Mouse (Mus musculus): Measurements from ENCODE around the gene Uqcrq. TPM values are rescaled to one million over a fixed set of nuclear protein-coding genes. Genes with fewer than 3 reads are reported as not detected.

The Uqcrq gene
- polyA plus RNA-seq, 1 experiment from 2014 or later = 1,424 TPM

DNA sequence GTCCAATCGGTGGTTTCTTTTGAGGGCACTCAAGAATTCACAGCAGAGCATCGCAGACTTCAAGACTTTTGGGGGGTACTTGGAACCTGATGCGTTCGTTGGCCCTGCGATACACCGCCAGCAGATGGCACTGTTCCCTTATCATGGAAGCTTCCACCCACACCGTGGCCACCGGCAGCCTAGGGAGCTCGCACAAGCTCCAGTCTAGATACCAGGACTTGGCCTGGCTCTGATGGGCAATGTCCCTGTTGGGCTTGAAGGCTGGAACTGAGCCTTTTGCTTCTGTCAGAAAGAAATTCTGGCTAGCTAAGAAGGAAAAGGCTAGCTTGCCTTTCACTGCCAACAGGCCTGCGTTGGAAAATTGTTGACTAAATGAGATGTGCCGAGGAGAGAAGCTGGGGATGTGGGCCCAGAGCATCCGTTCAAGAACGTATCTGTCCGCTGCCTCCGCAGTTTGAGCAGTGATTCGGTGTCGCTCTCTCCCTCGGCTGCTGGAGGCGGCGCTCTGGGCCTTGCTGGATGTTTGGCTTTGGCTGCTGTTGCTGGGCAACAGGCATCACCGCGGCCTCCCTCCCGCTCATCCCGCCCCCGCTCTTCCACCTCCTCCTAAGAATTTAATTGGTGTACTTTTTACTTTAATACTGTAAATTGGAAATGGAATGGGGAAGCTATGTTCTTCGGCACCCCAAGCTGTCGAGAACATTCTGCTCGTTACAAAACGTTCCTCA is 39.5 kb upstream of the Uqcrq start, which contains the start of gene Gm9837:
Gene Gm9837, minus strand, starts transcription at position 512 of the 728 bp plus-strand sequence.
- Histone ChIP-seq H3K4me2 (ENCODE audit: low read length) (peak within 1 kb of the TSS; percentile 56), H3K36me3 (ENCODE audit: control insufficient read depth, insufficient read depth, low read length) (no peaks in the 10 kb centered on the region), H3K9ac (ENCODE audit: low read length) (no peak within 1 kb of the TSS), H3K4me3 (ENCODE audit: control insufficient read depth in 1 of 2, insufficient read depth in 1 of 2, low read depth in 1 of 2, low read length in 2 of 2) (peak within 1 kb of the TSS; percentile 16; a peak in 2 of 4 replicates), H3K9me3 (ENCODE audit: control insufficient read depth, low read length) (no peaks in the 10 kb centered on the region), H3K27ac (replicated peaks in 1 of 2; ENCODE audit: control insufficient read depth in 1 of 2, insufficient read depth in 1 of 2, low read depth in 2 of 2, low read length in 2 of 2) (peak within 1 kb of the TSS in 1 of 2 experiments; percentile 54; a peak in 1 of 4 replicates), H3K27me3 (ENCODE audit: control insufficient read depth, insufficient read depth, low read length) (peaks cover 32% of the 10 kb centered on the region), H3K4me1 (ENCODE audit: control insufficient read depth in 2 of 2, insufficient read depth in 2 of 2, low read length in 2 of 2) (peaks cover 6 to 12% of the 10 kb centered on the region in 2 experiments; a peak in 2 of 4 replicates)
- WGBS = 3% methylated on average over 29 of the region's 29 CpGs
- peak; percentile 68; the same call in 1 of the 2 replicates for ATAC-seq (ENCODE audit: insufficient number of reproducible peaks, insufficient read depth, low FRiP score, low read depth)

DNA sequence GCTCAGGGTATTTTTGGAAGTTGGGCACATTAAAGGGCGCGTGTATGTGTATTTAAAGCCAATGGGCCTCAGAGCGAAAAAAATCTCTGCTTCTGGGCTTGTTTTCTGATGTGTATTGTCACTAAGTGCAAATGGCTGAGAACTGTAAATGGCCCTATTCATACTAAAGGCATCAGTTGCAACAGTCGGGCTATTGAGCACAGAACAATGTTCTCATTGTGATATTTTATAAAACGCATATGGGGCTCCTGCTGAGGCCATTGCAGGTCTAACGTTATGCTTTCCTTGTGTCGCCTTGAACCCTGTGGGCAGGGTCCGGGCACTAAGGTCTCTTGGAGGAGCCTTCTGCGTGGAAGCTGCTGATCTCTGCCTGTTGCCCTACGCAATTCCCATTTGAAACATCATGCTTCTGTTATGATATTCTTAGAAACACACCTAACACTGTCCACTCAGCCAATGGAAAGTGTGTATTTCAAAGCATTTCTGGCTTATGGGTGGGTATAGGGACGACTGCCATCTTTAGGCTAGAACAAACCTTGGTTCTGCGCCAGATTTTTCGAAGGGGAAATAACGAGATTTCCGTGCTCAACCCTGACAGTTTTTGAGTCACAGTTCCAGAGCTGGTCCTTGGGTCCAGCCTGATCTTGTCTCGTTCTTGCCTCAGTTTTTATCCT is 38.8 kb upstream of the Uqcrq start:
- Histone ChIP-seq H3K9ac (ENCODE audit: low read length) (no peak overlapping the region), H3K9me3 (ENCODE audit: control insufficient read depth, low read length) (no peaks in the 10 kb centered on the region), H3K27ac (replicated peaks in 1 of 2; ENCODE audit: control insufficient read depth in 1 of 2, insufficient read depth in 1 of 2, low read depth in 2 of 2, low read length in 2 of 2) (no peak overlapping the region), H3K27me3 (ENCODE audit: control insufficient read depth, insufficient read depth, low read length) (peaks cover 32% of the 10 kb centered on the region), H3K4me3 (ENCODE audit: control insufficient read depth in 1 of 2, insufficient read depth in 1 of 2, low read depth in 1 of 2, low read length in 2 of 2) (peak overlapping the region; percentile 16; a peak in 1 of 4 replicates), H3K4me1 (ENCODE audit: control insufficient read depth in 2 of 2, insufficient read depth in 2 of 2, low read length in 2 of 2) (peaks cover 6 to 12% of the 10 kb centered on the region in 2 experiments; a peak in 2 of 4 replicates), H3K4me2 (ENCODE audit: low read length) (peak overlapping the region; percentile 56), H3K36me3 (ENCODE audit: control insufficient read depth, insufficient read depth, low read length) (no peaks in the 10 kb centered on the region)
- no peak for ATAC-seq (ENCODE audit: insufficient number of reproducible peaks, insufficient read depth, low FRiP score, low read depth)
- WGBS = 37% methylated on average over 16 of the region's 16 CpGs

- WGBS = 6% methylated on average over 40 of the region's 40 CpGs
- H3K4me2 ChIP-seq (ENCODE audit: low read length) = peak overlapping the region; percentile 65
- no peaks in the 10 kb centered on the region for H3K36me3 ChIP-seq (ENCODE audit: control insufficient read depth, insufficient read depth, low read length)
- H3K9ac ChIP-seq (ENCODE audit: low read length) = peak overlapping the region; percentile 44; the same call in 1 of the 2 replicates
- no peak overlapping the region for H3K27ac ChIP-seq (replicated peaks in 1 of 2; ENCODE audit: control insufficient read depth in 1 of 2, insufficient read depth in 1 of 2, low read depth in 2 of 2, low read length in 2 of 2)
- no peaks in the 10 kb centered on the region for H3K9me3 ChIP-seq (ENCODE audit: control insufficient read depth, low read length)
- peaks cover 6 to 17% of the 10 kb centered on the region in 2 experiments; a peak in 2 of 4 replicates for H3K4me1 ChIP-seq (ENCODE audit: control insufficient read depth in 2 of 2, insufficient read depth in 2 of 2, low read length in 2 of 2)
- peaks cover 50% of the 10 kb centered on the region for H3K27me3 ChIP-seq (ENCODE audit: control insufficient read depth, insufficient read depth, low read length)
- peak overlapping the region; percentile 26 to 33; a peak in 3 of 4 replicates for H3K4me3 ChIP-seq (ENCODE audit: control insufficient read depth in 1 of 2, insufficient read depth in 1 of 2, low read depth in 1 of 2, low read length in 2 of 2)
- ATAC-seq (ENCODE audit: insufficient number of reproducible peaks, insufficient read depth, low FRiP score, low read depth) = 0 out of 2 replicates have a peak, but pooled peaks have one; percentile 29
These were observed 35.8 kb upstream of the Uqcrq start for GRCm38 (mm10) chr11:53466231-53466971.

DNA sequence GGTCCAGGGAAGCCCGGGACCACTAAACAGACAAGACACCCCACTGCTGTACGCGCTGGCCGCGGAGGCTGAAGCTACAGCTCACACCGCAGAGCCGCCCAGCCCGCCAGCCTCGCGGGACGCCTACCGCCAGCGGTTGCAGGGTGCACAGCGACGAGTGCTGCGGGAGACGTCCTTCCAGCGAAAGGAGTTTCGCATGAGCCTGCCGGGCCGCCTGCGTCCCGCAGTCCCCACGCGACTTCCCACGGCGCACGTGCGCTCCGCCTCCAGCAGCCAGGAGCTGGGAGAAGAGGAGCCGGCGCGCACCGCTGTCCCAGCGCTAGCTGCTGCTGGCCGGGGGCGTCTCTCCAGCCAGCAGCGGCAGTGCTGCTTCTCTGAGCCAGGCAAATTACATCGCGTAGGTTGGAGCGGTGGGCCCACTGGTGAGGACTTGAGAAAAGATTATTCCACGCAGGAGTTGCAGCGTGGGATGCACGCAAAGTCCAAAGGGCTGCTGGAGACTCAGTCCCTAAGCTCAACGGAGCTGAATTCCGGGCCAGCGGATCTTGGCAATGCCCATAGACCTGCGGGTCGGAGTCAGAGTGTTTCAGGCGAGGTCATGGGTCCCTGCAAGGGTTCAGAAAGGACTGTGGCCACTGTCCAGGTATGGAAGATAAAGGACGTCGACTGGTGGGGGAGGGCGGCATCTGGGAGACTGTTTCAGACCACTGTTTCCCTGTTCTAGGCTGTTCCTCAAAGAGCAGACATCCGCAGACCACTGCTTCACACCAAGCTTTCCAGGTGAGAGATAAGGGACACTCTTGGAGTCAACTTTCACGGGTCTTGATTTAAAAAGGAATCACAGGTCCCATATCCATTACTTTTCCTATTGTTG is 33.2 kb upstream of the Uqcrq start:
- Histone ChIP-seq H3K4me2 (ENCODE audit: low read length) (peak overlapping the region; percentile 87), H3K27ac (replicated peaks in 1 of 2; ENCODE audit: control insufficient read depth in 1 of 2, insufficient read depth in 1 of 2, low read depth in 2 of 2, low read length in 2 of 2) (no peak overlapping the region), H3K4me1 (ENCODE audit: control insufficient read depth in 2 of 2, insufficient read depth in 2 of 2, low read length in 2 of 2) (peaks cover 3 to 13% of the 10 kb centered on the region in 2 experiments; a peak in 2 of 4 replicates), H3K9ac (ENCODE audit: low read length) (peak overlapping the region; percentile 56), H3K36me3 (ENCODE audit: control insufficient read depth, insufficient read depth, low read length) (no peaks in the 10 kb centered on the region), H3K4me3 (ENCODE audit: control insufficient read depth in 1 of 2, insufficient read depth in 1 of 2, low read depth in 1 of 2, low read length in 2 of 2) (peak overlapping the region; percentile 38 to 43), H3K27me3 (ENCODE audit: control insufficient read depth, insufficient read depth, low read length) (peaks cover 55% of the 10 kb centered on the region), H3K9me3 (ENCODE audit: control insufficient read depth, low read length) (no peaks in the 10 kb centered on the region)
- WGBS = 8% methylated on average over 55 of the region's 55 CpGs
- no peak for ATAC-seq (ENCODE audit: insufficient number of reproducible peaks, insufficient read depth, low FRiP score, low read depth)

- no peak for ATAC-seq (ENCODE audit: insufficient number of reproducible peaks, insufficient read depth, low FRiP score, low read depth)
- Histone ChIP-seq H3K9me3 (ENCODE audit: control insufficient read depth, low read length) (no peaks in the 10 kb centered on the region), H3K4me2 (ENCODE audit: low read length) (no peak overlapping the region), H3K27ac (replicated peaks in 1 of 2; ENCODE audit: control insufficient read depth in 1 of 2, insufficient read depth in 1 of 2, low read depth in 2 of 2, low read length in 2 of 2) (no peak overlapping the region), H3K36me3 (ENCODE audit: control insufficient read depth, insufficient read depth, low read length) (no peaks in the 10 kb centered on the region), H3K4me1 (ENCODE audit: control insufficient read depth in 2 of 2, insufficient read depth in 2 of 2, low read length in 2 of 2) (peaks cover under 1 to 11% of the 10 kb centered on the region in 2 experiments; a peak in 2 of 4 replicates), H3K9ac (ENCODE audit: low read length) (no peak overlapping the region), H3K27me3 (ENCODE audit: control insufficient read depth, insufficient read depth, low read length) (peaks cover 47% of the 10 kb centered on the region), H3K4me3 (ENCODE audit: control insufficient read depth in 1 of 2, insufficient read depth in 1 of 2, low read depth in 1 of 2, low read length in 2 of 2) (no peak overlapping the region)
- 34% methylated on average over 5 of the region's 5 CpGs for WGBS
These were observed 31.1 kb upstream of the Uqcrq start for GRCm38 (mm10) chr11:53461727-53462126.

- 59% methylated on average over 3 of the region's 3 CpGs for WGBS
- no peak overlapping the region for H3K4me2 ChIP-seq (ENCODE audit: low read length)
- H3K27me3 ChIP-seq (ENCODE audit: control insufficient read depth, insufficient read depth, low read length) = peaks cover 37% of the 10 kb centered on the region
- no peaks in the 10 kb centered on the region for H3K36me3 ChIP-seq (ENCODE audit: control insufficient read depth, insufficient read depth, low read length)
- H3K4me3 ChIP-seq (ENCODE audit: control insufficient read depth in 1 of 2, insufficient read depth in 1 of 2, low read depth in 1 of 2, low read length in 2 of 2) = no peak overlapping the region
- ATAC-seq (ENCODE audit: insufficient number of reproducible peaks, insufficient read depth, low FRiP score, low read depth) = no peak
- no peak overlapping the region for H3K27ac ChIP-seq (replicated peaks in 1 of 2; ENCODE audit: control insufficient read depth in 1 of 2, insufficient read depth in 1 of 2, low read depth in 2 of 2, low read length in 2 of 2)
- peaks cover 0 to 5% of the 10 kb centered on the region in 2 experiments; a peak in 2 of 4 replicates for H3K4me1 ChIP-seq (ENCODE audit: control insufficient read depth in 2 of 2, insufficient read depth in 2 of 2, low read length in 2 of 2)
- no peaks in the 10 kb centered on the region for H3K9me3 ChIP-seq (ENCODE audit: control insufficient read depth, low read length)
- H3K9ac ChIP-seq (ENCODE audit: low read length) = no peak overlapping the region
These were observed 29.6 kb upstream of the Uqcrq start for GRCm38 (mm10) chr11:53460192-53460591.
